Mouse (Mus musculus) kidney, embryonic 16.5 days (tissue): ENCODE results near the gene Edn3. TPM values are rescaled to one million over a fixed set of nuclear protein-coding genes. Genes with fewer than 3 reads are reported as not detected.

Experiments used
- ATAC-seq: fragments of 200-750 bp; cut with Nextera tagmentation; 2 replicates; pipeline ENCODE4 v1.8.0; 2017; ENCODE audit warnings: moderate TSS enrichment; ENCODE audit not compliant: low FRiP score, low TSS enrichment
- H3K27ac ChIP-seq: fragments of 300-500 bp; sonication (generic); 2 replicates; pipeline ENCODE4 v1.5.1; 2014; ENCODE audit warnings: low read length
- H3K27me3 ChIP-seq: fragments of 300-500 bp; sonication (generic); 2 replicates; pipeline ENCODE4 v1.6.1; 2014; ENCODE audit warnings: low read length, control low read depth, mixed read lengths; ENCODE audit not compliant: insufficient read depth
- H3K36me3 ChIP-seq: fragments of 300-500 bp; sonication (generic); 2 replicates; pipeline ENCODE4 v1.6.1; 2014; ENCODE audit warnings: low read length, control low read depth, mixed read lengths; ENCODE audit not compliant: insufficient read depth
- H3K4me1 ChIP-seq: fragments of 300-500 bp; sonication (generic); 2 replicates; pipeline ENCODE4 v1.6.1; 2014; ENCODE audit warnings: low read length, control low read depth, mixed read lengths; ENCODE audit not compliant: insufficient read depth
- H3K4me2 ChIP-seq: fragments of 300-500 bp; sonication (generic); replicated peaks from 2 replicates; pipeline ENCODE4 v1.6.1; 2014; ENCODE audit warnings: low read depth, low read length
- H3K4me3 ChIP-seq: fragments of 300-500 bp; sonication (generic); 2 replicates; pipeline ENCODE4 v1.5.1; 2014; ENCODE audit warnings: mild to moderate bottlenecking, low read length
- H3K9ac ChIP-seq: fragments of 300-500 bp; sonication (generic); replicated peaks from 2 replicates; pipeline ENCODE4 v1.6.1; 2014; ENCODE audit warnings: low read length
- H3K9me3 ChIP-seq: fragments of 300-500 bp; sonication (generic); 2 replicates; pipeline ENCODE4 v1.6.1; 2016; ENCODE audit warnings: low read length, control low read depth
- WGBS: fragments of 180-500 bp; shearing (Covaris S2); extraction: QIAGEN DNeasy Blood & Tissue Kit; methylation state at CpG from one replicate; pipeline ENCODE4 v1.1.7; 2014; 5-methylcytosine and 5-hydroxymethylcytosine counted together
- polyA plus RNA-seq: library from polyadenylated mRNA; unstranded; fragments of >200 nt; fragmentation: Nextera tagmentation; extraction: Ambion mirVana; gene quantifications from 2 replicates; pipeline ENCODE4 v1.2.1, GENCODE M21; 2015

Gene Edn3
- polyA plus RNA-seq = 8.5 and 8.6 TPM in 2 replicates

DNA sequence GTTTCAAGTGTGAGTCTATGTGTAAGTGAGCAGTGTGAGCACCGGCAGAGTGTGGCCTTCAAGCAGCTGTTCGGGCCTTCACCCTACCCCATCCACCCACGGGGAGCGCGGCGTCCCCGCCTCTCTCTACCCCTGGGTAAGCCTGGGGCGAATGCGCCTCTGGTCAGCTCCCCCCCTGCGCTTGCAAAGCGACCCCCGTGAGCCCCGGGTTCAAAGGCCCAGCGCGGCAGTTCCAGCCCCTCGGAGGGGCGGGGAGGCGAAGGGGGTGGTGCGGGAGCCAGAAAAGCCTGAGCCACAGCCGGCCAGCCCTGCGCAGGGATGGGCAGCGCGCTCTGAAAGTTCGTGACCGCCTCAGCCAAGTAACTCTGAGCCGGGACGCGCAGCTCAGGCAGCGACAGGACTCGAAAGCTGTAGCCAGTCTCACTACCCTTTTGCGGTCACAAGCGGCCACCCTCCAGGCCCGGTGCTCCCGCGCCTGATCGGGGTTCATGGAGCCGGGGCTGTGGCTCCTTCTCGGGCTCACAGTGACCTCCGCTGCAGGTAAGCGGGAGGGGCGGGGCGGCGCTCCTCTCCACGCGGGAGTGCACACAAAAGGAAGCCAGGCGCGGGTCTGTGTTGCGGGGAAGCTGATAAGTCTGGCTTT, at the start of gene Edn3:
Gene Edn3, plus strand, starts transcription at position 141 of the 643 bp plus-strand sequence.
- Histone ChIP-seq H3K9me3 (no peaks in the 10 kb centered on the region), H3K4me1 (peaks cover 7% of the 10 kb centered on the region)
- under 1% methylated on average over 48 of the region's 48 CpGs for whole genome bisulfite sequencing

DNA sequence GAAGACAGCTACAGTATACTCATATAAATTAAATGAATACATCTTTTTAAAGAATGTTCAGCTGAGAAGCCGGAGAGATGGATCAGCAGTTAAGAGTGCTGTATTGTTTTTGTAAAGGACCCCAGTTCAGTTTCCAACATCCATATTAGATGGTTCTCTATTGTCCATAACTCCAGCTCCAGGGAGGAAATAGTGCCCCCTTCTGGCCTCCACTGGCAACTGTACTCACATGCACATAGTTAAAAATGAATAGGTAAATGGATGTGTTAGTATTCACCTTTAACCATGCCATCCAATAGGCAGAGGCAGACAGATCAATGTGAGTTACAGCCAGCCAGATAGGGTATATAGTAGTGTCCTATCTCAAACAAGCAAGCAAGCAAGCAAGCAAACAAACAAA, 48.4 kb upstream of the Edn3 start:
- no peaks in the 10 kb centered on the region for H3K27me3 ChIP-seq
- no peaks in the 10 kb centered on the region for H3K4me1 ChIP-seq
- H3K36me3 ChIP-seq = no peaks in the 10 kb centered on the region
- no peaks in the 10 kb centered on the region for H3K9me3 ChIP-seq
- H3K4me3 ChIP-seq = no peak overlapping the region
- no peak overlapping the region for H3K27ac ChIP-seq
- ATAC-seq = no peak
- WGBS = 95% methylated on average over 1 of the region's 1 CpGs
- no peak overlapping the region for H3K4me2 ChIP-seq
- H3K9ac ChIP-seq = no peak overlapping the region

More for the DNA sequence above, at the start of gene Edn3:
- no peaks in the 10 kb centered on the region for H3K36me3 ChIP-seq
- H3K4me2 ChIP-seq = peak within 1 kb of the TSS; percentile 95
- H3K4me3 ChIP-seq = peak within 1 kb of the TSS; percentile 57
- H3K9ac ChIP-seq = peak within 1 kb of the TSS; percentile 70
- no peak within 1 kb of the TSS for H3K27ac ChIP-seq
- peak; percentile 49; the same call in 1 of the 2 replicates for ATAC-seq
- peaks cover 3% of the 10 kb centered on the region; the same call in 1 of the 2 replicates for H3K27me3 ChIP-seq

DNA sequence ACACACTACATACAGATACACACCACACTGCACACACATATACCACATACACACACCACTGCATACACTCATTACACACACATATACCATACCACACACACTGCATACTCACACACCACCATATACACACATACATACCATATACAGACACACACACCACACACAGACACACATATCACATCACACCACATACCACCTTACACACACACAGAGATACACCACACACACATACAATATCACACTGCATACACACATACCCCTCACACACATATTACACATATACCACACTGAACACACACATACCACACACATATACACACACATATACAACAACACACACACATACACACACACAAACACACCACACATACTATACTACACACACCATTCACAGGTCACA, 44.5 kb upstream of the Edn3 start:
- no peaks in the 10 kb centered on the region for H3K9me3 ChIP-seq
- no peak for ATAC-seq

GRCm38 (mm10) chr2:174717857-174718256, 42.6 kb upstream of the Edn3 start:
- H3K4me3 ChIP-seq = no peak overlapping the region
- H3K4me1 ChIP-seq = no peaks in the 10 kb centered on the region
- no peak overlapping the region for H3K27ac ChIP-seq
- WGBS = 88% methylated on average over 4 of the region's 4 CpGs
- H3K27me3 ChIP-seq = no peaks in the 10 kb centered on the region
- no peak overlapping the region for H3K9ac ChIP-seq
- H3K36me3 ChIP-seq = no peaks in the 10 kb centered on the region
- ATAC-seq = no peak
- H3K4me2 ChIP-seq = no peak overlapping the region
- H3K9me3 ChIP-seq = no peaks in the 10 kb centered on the region

More for the DNA sequence above, 44.5 kb upstream of the Edn3 start:
- H3K4me3 ChIP-seq = no peak overlapping the region
- no peaks in the 10 kb centered on the region for H3K4me1 ChIP-seq
- H3K9ac ChIP-seq = no peak overlapping the region
- H3K36me3 ChIP-seq = no peaks in the 10 kb centered on the region
- H3K4me2 ChIP-seq = no peak overlapping the region
- no peak overlapping the region for H3K27ac ChIP-seq
- no peaks in the 10 kb centered on the region for H3K27me3 ChIP-seq

DNA sequence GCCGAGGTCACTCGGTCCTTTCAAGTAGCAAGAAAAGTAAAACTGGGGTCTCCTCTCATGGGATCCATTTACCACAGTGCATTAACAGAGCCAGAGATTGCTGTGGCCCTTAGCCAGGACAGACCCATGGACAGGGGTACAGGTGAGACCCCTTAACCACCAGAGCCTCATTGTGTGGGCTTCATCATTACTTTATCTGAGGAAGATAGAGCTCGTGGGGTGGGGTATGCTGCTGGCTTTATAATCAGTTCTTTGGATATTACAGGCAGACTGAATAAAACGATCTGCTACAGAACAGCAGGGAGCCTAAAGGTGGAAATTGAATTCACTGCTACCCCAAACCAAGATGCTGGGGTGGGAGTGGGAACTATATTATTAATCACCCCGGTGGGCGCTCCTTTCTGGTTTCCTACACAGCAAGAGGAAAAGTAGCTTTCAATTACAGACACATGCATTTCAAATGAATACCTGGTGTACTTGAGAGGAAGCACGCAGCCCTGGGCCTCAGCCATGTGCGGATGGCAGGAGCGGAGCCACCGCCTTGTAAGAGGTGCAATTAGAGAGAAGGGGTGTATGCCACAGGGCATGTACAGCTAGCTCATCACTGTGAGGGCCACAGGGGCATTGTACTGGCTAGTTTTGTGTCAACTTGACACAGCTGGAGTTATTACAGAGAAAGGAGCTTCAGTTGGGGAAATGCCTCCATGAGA, 33.1 kb upstream of the Edn3 start:
- H3K9ac ChIP-seq = no peak overlapping the region
- no peaks in the 10 kb centered on the region for H3K9me3 ChIP-seq
- ATAC-seq = no peak
- H3K27me3 ChIP-seq = no peaks in the 10 kb centered on the region
- H3K4me3 ChIP-seq = no peak overlapping the region
- H3K4me2 ChIP-seq = no peak overlapping the region
- WGBS = 90% methylated on average over 10 of the region's 10 CpGs
- no peaks in the 10 kb centered on the region for H3K36me3 ChIP-seq
- no peaks in the 10 kb centered on the region for H3K4me1 ChIP-seq
- no peak overlapping the region for H3K27ac ChIP-seq

DNA sequence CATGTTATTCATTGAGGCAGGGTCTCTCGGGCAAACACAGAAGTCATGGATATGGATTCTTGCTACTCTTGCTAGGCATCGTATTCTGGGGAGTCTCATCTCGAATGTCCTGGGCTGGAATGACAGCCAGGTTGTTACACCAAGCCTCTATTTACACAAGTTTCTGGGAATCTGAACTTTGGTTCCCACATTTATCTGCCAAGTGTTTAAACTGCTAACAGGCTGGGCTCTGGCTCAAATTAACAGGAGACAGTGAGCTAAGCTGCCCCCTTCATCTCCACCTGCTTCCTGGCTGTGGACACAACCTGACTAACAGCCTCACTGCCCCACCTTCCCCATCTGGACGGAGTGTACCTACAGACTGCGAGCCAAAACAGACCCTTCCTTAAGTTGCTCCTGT, 28.5 kb upstream of the Edn3 start:
- ATAC-seq = no peak
- no peak overlapping the region for H3K4me3 ChIP-seq
- WGBS = 64% methylated on average over 5 of the region's 5 CpGs

GRCm38 (mm10) chr2:174735270-174735669, 25.1 kb upstream of the Edn3 start:
- no peak overlapping the region for H3K4me2 ChIP-seq
- H3K36me3 ChIP-seq = no peaks in the 10 kb centered on the region
- H3K27ac ChIP-seq = no peak overlapping the region
- H3K27me3 ChIP-seq = no peaks in the 10 kb centered on the region
- H3K9me3 ChIP-seq = no peaks in the 10 kb centered on the region
- no peak for ATAC-seq
- H3K4me1 ChIP-seq = no peaks in the 10 kb centered on the region
- H3K9ac ChIP-seq = no peak overlapping the region
- 100% methylated on average over 1 of the region's 1 CpGs for WGBS
- no peak overlapping the region for H3K4me3 ChIP-seq

More for the DNA sequence above, 28.5 kb upstream of the Edn3 start:
- H3K9ac ChIP-seq = no peak overlapping the region
- no peaks in the 10 kb centered on the region for H3K4me1 ChIP-seq
- H3K27ac ChIP-seq = no peak overlapping the region
- H3K9me3 ChIP-seq = no peaks in the 10 kb centered on the region
- H3K36me3 ChIP-seq = no peaks in the 10 kb centered on the region
- H3K4me2 ChIP-seq = no peak overlapping the region
- H3K27me3 ChIP-seq = no peaks in the 10 kb centered on the region

DNA sequence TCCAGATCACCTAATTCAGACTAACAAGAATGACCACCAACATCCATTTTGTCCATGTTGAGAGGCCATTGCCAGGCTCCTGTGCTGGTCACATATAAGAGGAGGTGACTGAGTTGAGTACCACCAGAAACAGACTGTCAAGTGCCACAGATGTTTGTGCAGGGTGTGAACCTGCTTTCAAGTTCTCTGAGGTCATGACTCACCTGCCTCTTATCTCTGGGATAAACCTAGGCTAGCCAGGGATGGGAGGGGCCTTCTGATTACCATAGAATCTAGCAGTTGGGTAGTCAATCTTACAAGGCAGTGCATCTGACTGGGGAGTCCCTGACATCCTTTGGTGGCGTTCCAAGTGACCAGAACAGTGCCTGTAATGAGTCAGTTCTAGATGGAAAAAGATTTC, 13.2 kb upstream of the Edn3 start:
- no peak for ATAC-seq

DNA sequence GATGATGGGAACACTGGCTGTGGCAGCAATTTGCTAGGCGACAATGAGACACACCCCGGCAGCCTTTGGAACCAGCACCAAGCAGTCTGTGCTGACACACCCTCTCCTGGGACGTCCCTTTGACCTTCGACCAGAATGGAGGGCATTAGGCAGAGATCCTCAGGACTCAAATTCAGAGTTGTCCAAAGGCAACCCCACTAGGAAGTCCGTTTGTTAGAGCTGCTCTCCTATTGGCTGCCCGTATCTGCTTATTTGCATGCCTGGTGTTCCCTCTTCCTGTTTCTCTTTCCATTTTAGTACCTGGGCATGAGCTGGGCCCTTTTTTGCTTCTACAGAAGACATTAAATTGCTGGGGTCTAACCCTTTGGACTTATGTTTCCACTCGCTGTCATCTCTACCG, 12.0 kb upstream of the Edn3 start:
- no peaks in the 10 kb centered on the region for H3K27me3 ChIP-seq
- H3K9me3 ChIP-seq = no peaks in the 10 kb centered on the region
- peak; percentile 15; the same call in 1 of the 2 replicates for ATAC-seq
- no peak overlapping the region for H3K4me2 ChIP-seq
- no peaks in the 10 kb centered on the region for H3K4me1 ChIP-seq
- H3K4me3 ChIP-seq = no peak overlapping the region
- H3K9ac ChIP-seq = no peak overlapping the region
- WGBS = 72% methylated on average over 8 of the region's 8 CpGs
- H3K36me3 ChIP-seq = no peaks in the 10 kb centered on the region
- H3K27ac ChIP-seq = no peak overlapping the region

More for the DNA sequence above, 13.2 kb upstream of the Edn3 start:
- no peak overlapping the region for H3K4me3 ChIP-seq
- H3K9ac ChIP-seq = no peak overlapping the region
- no peaks in the 10 kb centered on the region for H3K4me1 ChIP-seq
- 72% methylated on average over 1 of the region's 1 CpGs for WGBS
- no peak overlapping the region for H3K4me2 ChIP-seq
- no peaks in the 10 kb centered on the region for H3K9me3 ChIP-seq
- H3K27me3 ChIP-seq = no peaks in the 10 kb centered on the region
- no peak overlapping the region for H3K27ac ChIP-seq
- H3K36me3 ChIP-seq = no peaks in the 10 kb centered on the region

- WGBS = 96% methylated on average over 1 of the region's 1 CpGs
- H3K9me3 ChIP-seq = no peaks in the 10 kb centered on the region
- ATAC-seq = no peak
- H3K36me3 ChIP-seq = no peaks in the 10 kb centered on the region
- no peaks in the 10 kb centered on the region for H3K27me3 ChIP-seq
- H3K27ac ChIP-seq = no peak overlapping the region
- H3K4me3 ChIP-seq = no peak overlapping the region
- H3K4me1 ChIP-seq = no peaks in the 10 kb centered on the region
- no peak overlapping the region for H3K9ac ChIP-seq
- H3K4me2 ChIP-seq = no peak overlapping the region
Measured at GRCm38 (mm10) chr2:174753197-174753596, 7.2 kb upstream of the Edn3 start.
